9 mouse cellular contexts compared by ENCODE assay signal in genomic region chr12:69723376-69723775, GRCm38 (mm10). TPM values are rescaled to one million over a fixed set of nuclear protein-coding genes. Genes with fewer than 3 reads are reported as not detected.
A peak's percentile ranks its signal among the peaks of the same experiment; 100 is the strongest.
DNase-seq lines count a peak whose midpoint lies in the region; ATAC-seq lines count a peak whose summit lies in the region.
"Had no signal": no experiment of that assay in that cellular context is flagged by ENCODE, and none has a peak within 500 bp of the region (broad histone marks: within the 10 kb centered on the region; RNA-seq: fewer than 3 reads in every experiment).

No protein-coding gene starts in this region.

- no peak overlapping the region for H3K27ac ChIP-seq in lung, embryonic 15.5 days
- H3K27ac ChIP-seq in forebrain, embryonic 11.5 days (ENCODE audit: low read depth, low read length), result no peak overlapping the region
- H3K27ac ChIP-seq in limb, embryonic 10.5 days, result no peak overlapping the region
- no peak overlapping the region for H3K27ac ChIP-seq in neural tube, embryonic 15.5 days (replicated peaks)

- peaks cover 14% of the 10 kb centered on the region for H3K36me3 ChIP-seq in lung, embryonic 15.5 days
- peaks cover 4% of the 10 kb centered on the region; the same call in 1 of the 2 replicates for H3K36me3 ChIP-seq in forebrain, embryonic 11.5 days (ENCODE audit: control insufficient read depth, insufficient read depth, low read length)
- H3K36me3 ChIP-seq in limb, embryonic 10.5 days, result peaks cover 37% of the 10 kb centered on the region
- H3K36me3 ChIP-seq in neural tube, embryonic 15.5 days, result peaks cover 20% of the 10 kb centered on the region

- H3K9ac ChIP-seq in lung, embryonic 15.5 days, result no peak overlapping the region
- peak overlapping the region; percentile 29; the same call in 1 of the 2 replicates for H3K9ac ChIP-seq in forebrain, embryonic 11.5 days (ENCODE audit: low read length)
- H3K9ac ChIP-seq in neural tube, embryonic 15.5 days (replicated peaks), result 0 out of 2 replicates have a peak overlapping the region, but pooled peaks have one; percentile 10

- peak overlapping the region; percentile 79 for H3K4me3 ChIP-seq in lung, embryonic 15.5 days
- H3K4me3 ChIP-seq in forebrain, embryonic 11.5 days (ENCODE audit: low read depth, low read length), result no peak overlapping the region; the same call in 1 of the 2 replicates
- H3K4me3 ChIP-seq in limb, embryonic 10.5 days, result peak overlapping the region; percentile 80
- peak overlapping the region; percentile 89 for H3K4me3 ChIP-seq in neural tube, embryonic 15.5 days (replicated peaks)

- H3K4me1 ChIP-seq in lung, embryonic 15.5 days, result peaks cover 15% of the 10 kb centered on the region
- no peaks in the 10 kb centered on the region; the same call in 1 of the 2 replicates for H3K4me1 ChIP-seq in forebrain, embryonic 11.5 days (replicated peaks; ENCODE audit: control insufficient read depth, insufficient read depth, low read length)
- peaks cover 19% of the 10 kb centered on the region for H3K4me1 ChIP-seq in limb, embryonic 10.5 days
- H3K4me1 ChIP-seq in neural tube, embryonic 15.5 days, result peaks cover 23% of the 10 kb centered on the region

- H3K9me3 ChIP-seq in lung, embryonic 15.5 days, result no peaks in the 10 kb centered on the region
- peaks cover 9% of the 10 kb centered on the region; the same call in 1 of the 2 replicates for H3K9me3 ChIP-seq in forebrain, embryonic 11.5 days (ENCODE audit: control insufficient read depth, low read length)
- peaks cover 8% of the 10 kb centered on the region; the same call in 1 of the 2 replicates for H3K9me3 ChIP-seq in limb, embryonic 10.5 days (replicated peaks)
- peaks cover 7% of the 10 kb centered on the region for H3K9me3 ChIP-seq in neural tube, embryonic 15.5 days (replicated peaks)

- no peak for ATAC-seq in lung, embryonic 15.5 days (ENCODE audit: borderline replicate concordance, extremely low read depth, low FRiP score, low TSS enrichment)
- ATAC-seq in forebrain, embryonic 11.5 days (replicated peaks; ENCODE audit: low FRiP score), result no peak
- no peak for ATAC-seq in neural tube, embryonic 15.5 days (ENCODE audit: low FRiP score)

- 41% methylated on average over 2 of the region's 2 CpGs for WGBS in lung, embryonic 15.5 days
- WGBS in forebrain, embryonic 11.5 days, result 53% methylated on average over 2 of the region's 2 CpGs
- WGBS in limb, embryonic 10.5 days, result 69% methylated on average over 2 of the region's 2 CpGs
- WGBS in neural tube, embryonic 15.5 days, result 64% methylated on average over 2 of the region's 2 CpGs

- H3K27me3 ChIP-seq in lung, embryonic 15.5 days, result no peaks in the 10 kb centered on the region
- no peaks in the 10 kb centered on the region for H3K27me3 ChIP-seq in forebrain, embryonic 11.5 days (ENCODE audit: control insufficient read depth, insufficient read depth, low read length)
- H3K27me3 ChIP-seq in limb, embryonic 10.5 days (ENCODE audit: low read depth, poor library complexity, severe bottlenecking), result no peaks in the 10 kb centered on the region
- no peaks in the 10 kb centered on the region for H3K27me3 ChIP-seq in neural tube, embryonic 15.5 days (replicated peaks)

- no peak for DNase-seq in lung, postnatal 25 days (ENCODE audit: low spot score)
- no peak for DNase-seq in forebrain, embryonic 11.5 days (ENCODE audit: low spot score)
- no peak for DNase-seq in limb, embryonic 10.5 days (ENCODE audit: low spot score)
- no peak for DNase-seq in spleen, adult 12 weeks (ENCODE audit: low spot score)
- no peak for DNase-seq in spleen, adult 18-20 months
- DNase-seq in adrenal gland, postnatal 10 days, result no peak
- DNase-seq: adrenal gland, postnatal 14 days had no signal

- H3K4me2 ChIP-seq in lung, embryonic 15.5 days, result peak overlapping the region; percentile 81
- peak overlapping the region; percentile 73 for H3K4me2 ChIP-seq in forebrain, embryonic 11.5 days (ENCODE audit: low read depth, low read length, severe bottlenecking)
- H3K4me2 ChIP-seq in neural tube, embryonic 15.5 days, result peak overlapping the region; percentile 83

RNA-seq across cellular contexts. Expression of gene L2hgdh, which starts 1.3 kb away (rescaled TPM):
- polyA plus RNA-seq in lung, embryonic 15.5 days (2015; fragmentation: Nextera tagmentation; extraction: Ambion mirVana), result 14.6 and 14.9 TPM in 2 replicates
- 16.3 TPM in 2 replicates for polyA plus RNA-seq in forebrain, embryonic 11.5 days (2014; fragmentation: Nextera tagmentation; extraction: Ambion mirVana)
- 21.3 and 22.7 TPM in 2 replicates for polyA plus RNA-seq in limb, embryonic 10.5 days (2016; fragmentation: Nextera tagmentation; extraction: Ambion mirVana)
- polyA plus RNA-seq in neural tube, embryonic 15.5 days (2015; fragmentation: Nextera tagmentation; extraction: Ambion mirVana), result 12.6 and 13.4 TPM in 2 replicates
- total RNA-seq in adrenal gland, postnatal 10 days (2021), result 10 to 100 TPM; 27.9 to 31.7 TPM

RNA-seq across cellular contexts. Expression of gene Atp5s, which starts 1.4 kb away (rescaled TPM):
- 28.3 and 30.0 TPM in 2 replicates for polyA plus RNA-seq in lung, embryonic 15.5 days (2015; fragmentation: Nextera tagmentation; extraction: Ambion mirVana)
- 18.9 and 23.6 TPM in 2 replicates for polyA plus RNA-seq in forebrain, embryonic 11.5 days (2014; fragmentation: Nextera tagmentation; extraction: Ambion mirVana)
- polyA plus RNA-seq in limb, embryonic 10.5 days (2016; fragmentation: Nextera tagmentation; extraction: Ambion mirVana), result 26.3 and 27.9 TPM in 2 replicates
- polyA plus RNA-seq in neural tube, embryonic 15.5 days (2015; fragmentation: Nextera tagmentation; extraction: Ambion mirVana), result 37.6 and 40.3 TPM in 2 replicates
- total RNA-seq in adrenal gland, postnatal 10 days (2021), result 10 to 100 TPM; 16.0 to 21.1 TPM

RNA-seq across cellular contexts. Expression of gene Sos2, which starts 41.7 kb away (rescaled TPM):
- polyA plus RNA-seq in lung, embryonic 15.5 days (2015; fragmentation: Nextera tagmentation; extraction: Ambion mirVana), result 7.5 and 8.9 TPM in 2 replicates
- 13.1 and 13.3 TPM in 2 replicates for polyA plus RNA-seq in forebrain, embryonic 11.5 days (2014; fragmentation: Nextera tagmentation; extraction: Ambion mirVana)
- polyA plus RNA-seq in limb, embryonic 10.5 days (2016; fragmentation: Nextera tagmentation; extraction: Ambion mirVana), result 8.3 and 10.0 TPM in 2 replicates
- 10.2 and 12.4 TPM in 2 replicates for polyA plus RNA-seq in neural tube, embryonic 15.5 days (2015; fragmentation: Nextera tagmentation; extraction: Ambion mirVana)
- 10 to 100 TPM; 36.6 to 40.0 TPM for total RNA-seq in adrenal gland, postnatal 10 days (2021)
